Mouse (Mus musculus): ENCODE measurements around the gene Dnajb9. TPM values are rescaled to one million over a fixed set of nuclear protein-coding genes. Genes with fewer than 3 reads are reported as not detected.

Dnajb9 gene
- total RNA-seq, 2 experiments from 2014 or later, result 41.1 to 41.3 TPM

Small RNA genes lying within 50 kb of the gene (microRNA-seq; reads per million reads assigned to microRNA genes)
- gene Mir5627, result 0 reads per million in 2 experiments

Other genes with a start within 250 kb of the Dnajb9 start
- gene Pnpla8, start 11.0 kb upstream of the Dnajb9 start, total RNA-seq (2021), result 100 to 1,000 TPM; 122 to 123 TPM
- 100 to 1,000 TPM; 490 to 495 TPM for gene Nrcam, start 118.6 kb upstream of the Dnajb9 start, total RNA-seq (2021)